Mouse (Mus musculus) gastrocnemius, adult 2 months (tissue): ENCODE results near the gene Usp36. TPM values are rescaled to one million over a fixed set of nuclear protein-coding genes. Genes with fewer than 3 reads are reported as not detected.

ENCODE experiments used
- DNase-seq: peaks from one replicate; pipeline ENCODE4 v3.0.0; 2022
- H3K27ac ChIP-seq: fragments of 200-600 bp; 2 replicates; pipeline ENCODE4 v1.8.1; 2022; ENCODE audit warnings: mild to moderate bottlenecking
- H3K4me3 ChIP-seq: fragments of 200-600 bp; 2 replicates; pipeline ENCODE4 v1.8.1; 2022; ENCODE audit warnings: mild to moderate bottlenecking, moderate library complexity
- CTCF ChIP-seq: fragments of 200-600 bp; IDR thresholded peaks from 2 replicates; pipeline ENCODE4 v1.8.1; 2022; ENCODE audit warnings: antibody characterized with exemption, mild to moderate bottlenecking, moderate library complexity
- intact Hi-C: fragments of 180-260 bp; cut with DNase I; formaldehyde crosslinking; loops from one replicate; pipeline ENCODE4 v1.15.1; 2025
- total RNA-seq, 2 experiments: library from RNA; stranded (reverse); gene quantifications; 2 replicates each; pipeline ENCODE4 v1.2.3; 2021

The Usp36 gene
- total RNA-seq, 2 experiments from 2014 or later: 15.7 to 17.4 TPM

GRCm38 (mm10) chr11:118239281-118240198 is 50.5 kb downstream of the Usp36 start:
- Histone ChIP-seq H3K27ac (peak overlapping the region; percentile 87), H3K4me3 (peak overlapping the region; percentile 26)
- no peak for TF ChIP-seq CTCF
- DNase-seq: no peak
- intact Hi-C loops: no loop called here

GRCm38 (mm10) chr11:118236520-118237190 is 53.4 kb downstream of the Usp36 start:
- intact Hi-C loops: no loop called here
- H3K27ac ChIP-seq: peak overlapping the region; percentile 87
- no peak for DNase-seq
- TF ChIP-seq CTCF: no peak; the same call in 1 of the 2 replicates
- no peak overlapping the region for H3K4me3 ChIP-seq

GRCm38 (mm10) chr11:118234929-118235328 is 55.1 kb downstream of the Usp36 start:
- TF ChIP-seq CTCF: no peak
- peak overlapping the region; percentile 87 for H3K27ac ChIP-seq
- H3K4me3 ChIP-seq: peak overlapping the region; percentile 38
- DNase-seq: no peak
- intact Hi-C loops: no loop called here

GRCm38 (mm10) chr11:118234500-118234899 is 55.5 kb downstream of the Usp36 start:
- intact Hi-C loops: no loop called here
- TF ChIP-seq CTCF: no peak
- no peak for DNase-seq
- Histone ChIP-seq H3K27ac (peak overlapping the region; percentile 87), H3K4me3 (peak overlapping the region; percentile 38)

GRCm38 (mm10) chr11:118233924-118234323 is 56.1 kb downstream of the Usp36 start:
- Histone ChIP-seq H3K4me3 (no peak overlapping the region), H3K27ac (peak overlapping the region; percentile 87)
- no peak for TF ChIP-seq CTCF
- DNase-seq: no peak
- intact Hi-C loops: no loop called here

- Histone ChIP-seq H3K4me3 (peak overlapping the region; percentile 47), H3K27ac (peak overlapping the region; percentile 87)
- intact Hi-C loops: no loop called here
- peak; percentile 63 for TF ChIP-seq CTCF
- DNase-seq: peak; percentile 60
Measured at GRCm38 (mm10) chr11:118232314-118232831, 57.7 kb downstream of the Usp36 start.

GRCm38 (mm10) chr11:118229941-118230340 is 60.1 kb downstream of the Usp36 start:
- no peak for TF ChIP-seq CTCF
- intact Hi-C loops: no loop called here
- H3K27ac ChIP-seq: peak overlapping the region; percentile 50
- DNase-seq: no peak
- no peak overlapping the region for H3K4me3 ChIP-seq

GRCm38 (mm10) chr11:118227650-118228049 is 62.4 kb downstream of the Usp36 start:
- DNase-seq: no peak
- no peak overlapping the region for H3K4me3 ChIP-seq
- intact Hi-C loops: no loop called here
- H3K27ac ChIP-seq: peak overlapping the region; percentile 66
- TF ChIP-seq CTCF: no peak

- no peak for DNase-seq
- peak overlapping the region; percentile 66 for H3K27ac ChIP-seq
- no peak for TF ChIP-seq CTCF
- intact Hi-C loops: no loop called here
- no peak overlapping the region for H3K4me3 ChIP-seq
Measured at GRCm38 (mm10) chr11:118226850-118227249, 63.2 kb downstream of the Usp36 start.

GRCm38 (mm10) chr11:118225862-118226261 is 64.2 kb downstream of the Usp36 start:
- TF ChIP-seq CTCF: no peak
- intact Hi-C loops: no loop called here
- no peak for DNase-seq
- no peak overlapping the region for H3K4me3 ChIP-seq
- peak overlapping the region; percentile 66 for H3K27ac ChIP-seq

- intact Hi-C loops: no loop called here
- peak overlapping the region; percentile 16; the same call in 1 of the 2 replicates for H3K27ac ChIP-seq
- no peak for DNase-seq
- no peak for TF ChIP-seq CTCF
- H3K4me3 ChIP-seq: no peak overlapping the region
Measured at GRCm38 (mm10) chr11:118225056-118225836, 64.8 kb downstream of the Usp36 start.

- H3K4me3 ChIP-seq: no peak overlapping the region
- no peak for TF ChIP-seq CTCF
- H3K27ac ChIP-seq: peak overlapping the region; percentile 53
- no peak for DNase-seq
- intact Hi-C loops: no loop called here
Measured at GRCm38 (mm10) chr11:118223416-118224067, 66.5 kb downstream of the Usp36 start.
